In the genomic region with DNA sequence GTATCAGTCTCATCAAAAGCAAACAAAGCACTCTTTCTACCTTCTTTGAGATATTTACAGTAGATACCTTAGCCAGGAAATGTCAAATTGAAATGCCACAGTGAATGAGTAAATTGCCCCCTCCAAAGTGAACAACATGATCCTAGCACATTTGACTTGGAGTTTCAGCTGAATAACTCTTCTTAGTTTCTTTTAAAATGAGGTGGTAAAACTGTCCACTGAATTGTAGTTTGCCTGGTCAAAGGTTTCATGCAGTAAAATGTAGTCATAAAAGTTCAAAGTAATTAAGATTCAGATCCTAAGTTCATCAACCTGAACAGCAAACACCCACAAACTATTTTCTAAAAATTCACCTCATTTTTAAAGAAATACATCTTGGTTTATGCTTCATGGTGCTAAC, we compare ENCODE assay signal across 22 mouse cellular contexts.
DNase-seq lines count a peak whose midpoint lies in the region; ATAC-seq lines count a peak whose summit lies in the region.
"Had no signal": no experiment of that assay in that cellular context is flagged by ENCODE, and none has a peak within 500 bp of the region (broad histone marks: within the 10 kb centered on the region; RNA-seq: fewer than 3 reads in every experiment).

No protein-coding gene starts in this region.

- H3K36me3 ChIP-seq in intestine, embryonic 15.5 days, result no peaks in the 10 kb centered on the region
- no peaks in the 10 kb centered on the region for H3K36me3 ChIP-seq in intestine, embryonic 16.5 days (ENCODE audit: control insufficient read depth, insufficient read depth, low read length)
- H3K36me3 ChIP-seq: embryonic facial prominence, embryonic 13.5 days; embryonic facial prominence, embryonic 15.5 days; forebrain, embryonic 10.5 days; forebrain, embryonic 12.5 days had no signal

- no peak overlapping the region for H3K4me3 ChIP-seq in intestine, embryonic 15.5 days (replicated peaks)
- H3K4me3 ChIP-seq in intestine, embryonic 16.5 days (ENCODE audit: low read length), result no peak overlapping the region
- H3K4me3 ChIP-seq: embryonic facial prominence, embryonic 13.5 days; embryonic facial prominence, embryonic 15.5 days; erythroblast, embryonic 14.5 days; forebrain, embryonic 10.5 days; forebrain, embryonic 12.5 days had no signal

- no peaks in the 10 kb centered on the region for H3K4me1 ChIP-seq in intestine, embryonic 15.5 days (replicated peaks)
- H3K4me1 ChIP-seq in intestine, embryonic 16.5 days (ENCODE audit: control insufficient read depth, insufficient read depth, low read length), result no peaks in the 10 kb centered on the region
- H3K4me1 ChIP-seq: embryonic facial prominence, embryonic 13.5 days; embryonic facial prominence, embryonic 15.5 days; forebrain, embryonic 10.5 days; forebrain, embryonic 12.5 days had no signal

- H3K9ac ChIP-seq in intestine, embryonic 15.5 days, result no peak overlapping the region
- H3K9ac ChIP-seq in intestine, embryonic 16.5 days (ENCODE audit: low read depth, low read length), result no peak overlapping the region
- H3K9ac ChIP-seq: embryonic facial prominence, embryonic 13.5 days; embryonic facial prominence, embryonic 15.5 days; forebrain, embryonic 12.5 days had no signal

- ATAC-seq in intestine, embryonic 15.5 days, result peak; percentile 73
- ATAC-seq in intestine, embryonic 16.5 days, result peak; percentile 84
- ATAC-seq: forebrain, embryonic 14.5 days; forebrain, embryonic 16.5 days had no signal

- H3K27me3 ChIP-seq in intestine, embryonic 15.5 days (replicated peaks), result no peaks in the 10 kb centered on the region
- no peaks in the 10 kb centered on the region for H3K27me3 ChIP-seq in intestine, embryonic 16.5 days (replicated peaks; ENCODE audit: control insufficient read depth, insufficient read depth, low read length)
- H3K27me3 ChIP-seq: embryonic facial prominence, embryonic 13.5 days; embryonic facial prominence, embryonic 15.5 days; forebrain, embryonic 12.5 days had no signal

- no peak overlapping the region for H3K27ac ChIP-seq in intestine, embryonic 15.5 days
- H3K27ac ChIP-seq in intestine, embryonic 16.5 days (ENCODE audit: low read length), result no peak overlapping the region
- H3K27ac ChIP-seq: embryonic facial prominence, embryonic 13.5 days; embryonic facial prominence, embryonic 15.5 days; forebrain, embryonic 10.5 days; forebrain, embryonic 12.5 days had no signal

- no peaks in the 10 kb centered on the region for H3K9me3 ChIP-seq in intestine, embryonic 15.5 days
- H3K9me3 ChIP-seq in intestine, embryonic 16.5 days (ENCODE audit: control insufficient read depth, low read length), result no peaks in the 10 kb centered on the region
- H3K9me3 ChIP-seq: embryonic facial prominence, embryonic 13.5 days; embryonic facial prominence, embryonic 15.5 days; forebrain, embryonic 10.5 days; forebrain, embryonic 12.5 days had no signal

- peak; percentile 3 for DNase-seq in large intestine, adult 2 months (ENCODE audit: low read depth, low spot score)
- no peak for DNase-seq in adrenal gland, postnatal 10 days
- DNase-seq in adrenal gland, postnatal 4 days (ENCODE audit: low spot score in 2 of 2), result no peak
- DNase-seq: adrenal gland, adult 2 months; adrenal gland, postnatal 14 days; adrenal gland, postnatal 36 days; cerebellum, adult 11 months; cerebellum, adult 18-20 months; cerebellum, adult 8-10 months; cerebellum, adult 9-11 months; cerebellum, postnatal 14 days; cerebellum, postnatal 36 days; embryo, embryonic 11 days had no signal

- H3K4me2 ChIP-seq in intestine, embryonic 15.5 days (replicated peaks), result no peak overlapping the region
- no peak overlapping the region for H3K4me2 ChIP-seq in intestine, embryonic 16.5 days (ENCODE audit: low read depth, low read length)
- H3K4me2 ChIP-seq: embryonic facial prominence, embryonic 13.5 days; embryonic facial prominence, embryonic 15.5 days; forebrain, embryonic 12.5 days had no signal
